Mouse (Mus musculus) heart, adult 2 months (tissue): ENCODE measurements around the gene St7l.

Source experiments
- CTCF ChIP-seq: fragments of 200-600 bp; IDR thresholded peaks from 2 replicates; pipeline ENCODE4 v1.8.1; 2022; ENCODE audit warnings: antibody characterized with exemption, mild to moderate bottlenecking, moderate library complexity
- EP300 ChIP-seq: fragments of 200-500 bp; IDR thresholded peaks from 2 replicates; pipeline ENCODE4 v1.6.1; 2011; ENCODE audit warnings: low read depth, low read length, control low read depth; ENCODE audit not compliant: insufficient read depth
- POLR2A ChIP-seq: fragments of 200-500 bp; IDR thresholded peaks from 2 replicates; pipeline ENCODE4 v1.6.1; 2011; ENCODE audit warnings: mild to moderate bottlenecking, low read depth, low read length, control low read depth; ENCODE audit not compliant: insufficient read depth

DNA sequence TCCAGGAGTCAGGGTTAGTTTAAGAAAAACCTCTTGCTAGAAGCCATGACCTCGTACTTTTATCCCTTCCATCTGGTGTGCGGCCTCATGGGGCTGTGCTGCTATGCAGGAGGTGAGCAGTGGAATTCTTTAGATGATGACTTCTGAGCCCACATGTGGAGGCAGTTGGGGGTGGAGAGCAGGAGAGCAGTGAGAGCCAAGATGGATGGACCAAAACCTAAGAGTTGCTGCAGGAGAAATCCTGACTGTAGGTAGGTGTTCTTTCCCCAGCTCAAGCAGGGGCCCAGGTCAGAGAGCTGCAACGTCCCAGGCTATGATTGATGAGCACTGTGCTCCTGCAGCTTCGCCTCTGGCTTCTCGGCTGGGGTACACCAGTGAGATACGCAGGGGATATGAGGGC lies 76.9 kb downstream of the St7l start:
- TF ChIP-seq CTCF (no peak), EP300 (no peak), POLR2A (no peak)
